Mouse (Mus musculus) urinary bladder, adult 2 months (tissue): ENCODE data around the gene Aurkaip1. TPM values are rescaled to one million over a fixed set of nuclear protein-coding genes. Genes with fewer than 3 reads are reported as not detected.
A peak's percentile ranks its signal among the peaks of the same experiment; 100 is the strongest.
"Not testable (repeated sequence)": the region's sequence is repeated elsewhere in the genome, so short reads cannot be mapped to it uniquely, and the experiment has no call there.

Source experiments
- DNase-seq: peaks from one replicate; pipeline ENCODE4 v3.0.0; 2022; ENCODE audit warnings: low spot score
- polyA plus RNA-seq: library from polyadenylated mRNA; depleted of rRNA; stranded (reverse); fragments of >200 nt; gene quantifications from 2 replicates; pipeline ENCODE4 v1.2.3, GENCODE M21; 2012; rRNA removed

The Aurkaip1 gene
- polyA plus RNA-seq = 110 and 122 TPM in 2 replicates

DNA sequence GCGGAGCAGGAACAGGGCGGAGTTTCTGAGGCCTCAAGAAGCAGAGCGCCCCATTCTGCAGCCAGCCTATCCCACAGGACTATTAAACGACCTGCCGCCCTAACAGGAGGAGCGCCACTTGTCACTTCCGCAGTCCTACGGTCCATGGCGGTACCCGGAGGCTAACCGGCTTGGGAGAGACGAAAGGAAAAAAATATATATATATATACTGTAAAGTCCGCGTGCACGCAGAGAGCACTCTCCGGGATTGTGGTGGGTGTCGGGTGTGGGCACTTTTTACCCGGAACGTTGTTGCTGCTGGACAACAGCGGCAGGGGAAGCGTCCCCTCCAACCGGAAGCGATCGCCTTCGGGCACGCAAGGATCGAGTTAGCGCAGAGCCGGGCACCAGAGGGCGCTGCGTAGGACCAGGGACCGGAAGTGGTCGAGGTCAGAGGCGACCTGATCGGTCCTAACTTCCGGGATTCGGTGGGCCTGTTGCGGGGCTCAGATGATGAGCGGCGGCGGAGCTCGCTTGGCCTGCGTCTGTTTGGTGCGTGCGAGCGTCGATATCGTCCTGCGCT, at the start of gene Aurkaip1:
Gene Aurkaip1 (plus strand): TSS at position 68 of the 562 bp plus-strand sequence.
- DNase-seq = peak; percentile 91

DNA sequence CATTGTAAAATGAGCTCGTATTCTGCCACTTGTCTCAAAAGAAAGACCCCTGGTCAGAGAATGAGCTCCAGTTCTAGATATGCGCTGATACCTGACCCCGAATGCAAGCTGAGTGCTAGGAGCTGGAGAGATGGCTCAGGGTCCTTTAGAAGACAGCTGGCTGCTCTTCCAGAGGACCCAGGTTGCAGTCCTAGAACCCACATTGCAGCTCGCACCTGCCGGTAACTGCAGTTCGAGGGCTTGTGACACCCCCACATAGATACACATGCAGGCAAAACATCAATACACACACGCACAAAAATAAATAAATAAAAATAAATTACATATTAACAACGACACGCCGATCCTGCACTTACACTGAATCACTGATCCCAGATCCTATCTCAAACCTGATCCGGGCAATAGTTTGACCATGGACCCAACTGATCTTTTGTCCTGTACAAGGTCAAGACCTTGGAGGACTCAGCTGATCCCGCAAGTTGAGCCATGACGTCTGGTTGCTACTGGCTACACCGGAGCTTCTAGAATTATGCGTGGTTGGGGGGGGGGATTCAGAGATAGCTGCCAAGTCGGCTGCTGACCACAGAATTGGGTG, 47.5 kb upstream of the Aurkaip1 start:
- no peak for DNase-seq

DNA sequence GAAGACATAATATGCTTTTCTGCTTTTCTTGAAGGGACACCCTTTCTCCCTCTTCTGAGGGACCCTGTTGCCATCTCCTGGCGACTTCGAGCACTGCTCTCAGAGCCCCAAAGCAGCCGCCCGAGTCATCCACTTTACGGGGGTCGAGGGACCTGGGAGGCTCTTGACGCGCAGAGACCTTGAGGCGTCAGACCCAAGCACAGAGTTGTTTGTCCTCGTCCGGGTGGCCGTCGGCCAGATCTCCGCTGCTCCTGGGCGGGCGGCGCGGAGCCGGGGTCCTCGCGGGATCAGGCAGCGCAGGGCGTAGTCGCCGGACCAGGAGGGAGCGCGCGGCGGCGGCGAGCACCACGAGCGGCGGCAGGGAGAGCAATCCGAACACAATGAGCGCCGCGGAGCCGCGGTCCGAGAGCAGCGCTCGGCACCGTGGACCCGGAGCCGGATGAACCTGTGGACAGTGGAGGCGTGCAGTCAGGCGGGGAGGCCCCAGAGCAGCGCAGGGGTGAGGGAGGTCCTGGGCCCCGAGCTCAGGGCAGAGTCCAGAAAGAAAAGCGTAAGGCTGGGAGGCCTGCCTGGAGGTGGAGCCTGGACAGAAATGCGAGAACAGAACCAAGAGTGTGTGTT, 46.9 kb upstream of the Aurkaip1 start:
- peak; percentile 80 for DNase-seq

DNA sequence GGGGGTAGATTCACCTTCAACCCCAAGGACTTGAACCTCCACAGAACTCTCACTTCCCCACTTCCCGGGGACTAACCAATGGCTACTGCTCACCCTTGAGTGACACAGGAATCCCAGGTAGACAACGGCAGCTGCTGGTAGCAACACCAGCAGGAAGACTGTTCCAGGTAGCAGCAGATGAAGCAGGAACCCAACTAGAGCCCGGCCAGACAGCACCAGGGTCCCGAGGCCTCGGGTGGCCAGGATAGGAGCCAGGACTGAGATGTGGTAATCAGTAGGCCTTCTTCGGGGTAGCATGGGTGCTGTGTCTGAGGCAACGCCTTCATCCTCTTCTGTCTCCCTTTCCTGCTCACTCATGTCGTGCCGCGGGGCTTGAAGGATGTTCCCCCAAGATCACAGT, 45.8 kb upstream of the Aurkaip1 start:
- DNase-seq = no peak

DNA sequence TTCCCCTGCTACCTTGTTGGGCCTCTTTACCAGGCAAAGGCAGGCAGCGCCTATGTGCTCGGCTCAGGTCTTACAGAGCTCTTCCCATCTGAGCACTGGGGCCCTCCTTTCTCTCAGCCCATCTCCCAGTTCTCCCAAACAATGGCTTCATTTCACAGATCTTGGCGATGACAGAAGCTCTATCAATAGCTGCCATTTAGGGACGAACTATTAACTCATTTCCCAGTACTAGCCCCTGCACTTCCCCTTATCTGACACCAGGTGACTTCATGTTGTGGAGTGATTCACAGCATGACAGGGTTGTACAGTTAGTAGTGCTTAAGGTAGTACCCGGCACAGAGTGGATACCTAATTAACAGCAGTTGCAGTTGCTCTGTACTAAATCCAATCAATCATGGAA, 45.3 kb upstream of the Aurkaip1 start, which contains the start of gene Tmem88b:
Gene Tmem88b (minus strand): TSS at position 56 of the 400 bp plus-strand sequence.
- no peak for DNase-seq

DNA sequence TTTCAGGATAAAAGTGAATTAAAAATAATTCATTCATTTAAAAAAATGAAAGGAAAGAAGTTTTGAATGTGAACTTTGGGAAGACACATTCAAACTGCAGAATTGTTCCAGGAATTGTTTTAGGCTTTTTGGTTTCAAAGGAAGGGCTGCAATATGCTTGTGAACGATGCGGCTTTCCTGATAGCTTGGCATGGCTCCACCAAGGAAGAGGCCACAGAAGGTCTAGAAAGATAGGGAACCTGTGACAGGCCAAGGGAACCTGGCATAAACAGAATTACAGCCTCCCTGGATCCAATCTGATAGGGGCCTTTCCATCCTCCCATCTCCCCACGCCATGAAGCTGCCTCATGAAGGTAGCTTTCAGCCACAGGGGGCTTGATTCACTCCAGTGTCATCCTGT, 42.8 kb upstream of the Aurkaip1 start:
- DNase-seq = no peak

DNA sequence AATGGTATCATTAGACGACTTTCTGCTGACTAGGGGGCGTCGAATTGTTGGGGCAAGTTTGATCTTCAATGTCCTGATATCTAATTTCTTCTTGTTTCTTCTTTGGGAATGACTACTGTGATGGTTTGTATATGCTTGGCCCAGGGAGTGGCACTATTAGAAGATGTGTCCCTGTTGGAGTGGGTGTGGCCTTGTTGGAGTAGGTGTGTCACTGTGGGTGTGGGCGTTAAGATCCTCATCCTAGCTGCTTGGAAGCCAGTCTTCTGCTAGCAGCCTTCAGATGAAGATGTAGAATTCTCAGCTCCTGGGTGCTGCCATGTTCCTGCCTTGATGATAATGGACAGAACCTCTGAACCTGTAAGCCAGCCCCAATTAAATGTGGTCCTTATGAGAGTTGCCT, 42.2 kb upstream of the Aurkaip1 start:
- not testable (repeated sequence) for DNase-seq

DNA sequence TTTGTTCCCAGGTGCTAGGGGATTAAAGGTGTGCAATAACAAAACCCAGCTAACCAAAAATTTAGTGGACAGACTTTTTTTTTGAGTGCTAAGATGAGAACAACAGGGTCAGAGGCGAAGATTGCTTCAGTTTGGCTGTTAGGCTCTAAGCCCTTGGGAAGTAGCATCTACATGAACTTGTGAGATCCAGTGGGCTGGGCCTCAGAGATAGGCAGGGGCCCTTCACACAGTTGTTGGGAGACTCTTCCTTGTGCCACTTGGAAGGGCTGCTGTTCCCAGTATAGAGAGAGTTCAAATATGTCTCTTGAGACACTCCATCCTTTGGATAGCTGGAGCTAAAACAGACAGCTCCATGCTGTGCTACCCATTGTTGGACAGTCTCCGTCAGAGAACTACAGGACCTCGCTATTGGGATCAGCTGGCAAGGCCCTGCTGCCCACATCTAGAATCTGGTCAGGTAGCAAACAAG, 41.0 kb upstream of the Aurkaip1 start, which contains the start of gene Ankrd65:
Gene Ankrd65 (plus strand): TSS at position 419 of the 469 bp plus-strand sequence.
- DNase-seq = no peak

DNA sequence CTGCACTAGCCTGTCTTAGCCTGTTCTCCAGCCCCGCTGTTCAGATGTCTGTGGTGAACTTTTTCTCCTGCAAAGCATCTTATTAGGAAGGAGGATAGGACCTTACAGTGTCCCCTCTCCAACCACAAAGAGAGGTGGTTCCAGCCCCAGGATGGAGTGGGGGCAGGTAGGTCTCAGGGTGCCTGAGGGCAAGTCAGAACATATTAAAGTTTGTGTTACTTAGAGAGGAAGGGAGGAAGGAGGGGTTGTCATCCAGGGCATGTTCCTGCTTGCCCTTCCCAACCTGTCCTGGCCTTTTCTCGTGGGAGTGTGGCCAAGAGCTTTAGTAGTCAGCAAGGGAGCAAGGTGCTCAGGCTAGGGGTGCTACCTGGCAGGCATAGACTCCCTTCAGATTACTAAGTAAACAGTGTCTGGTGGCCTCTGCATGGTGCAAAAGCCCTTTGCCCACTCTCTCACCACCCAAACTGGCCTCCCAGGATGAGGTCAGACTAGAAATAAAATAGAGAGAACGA, 40.4 kb upstream of the Aurkaip1 start:
- peak; percentile 41 for DNase-seq

DNA sequence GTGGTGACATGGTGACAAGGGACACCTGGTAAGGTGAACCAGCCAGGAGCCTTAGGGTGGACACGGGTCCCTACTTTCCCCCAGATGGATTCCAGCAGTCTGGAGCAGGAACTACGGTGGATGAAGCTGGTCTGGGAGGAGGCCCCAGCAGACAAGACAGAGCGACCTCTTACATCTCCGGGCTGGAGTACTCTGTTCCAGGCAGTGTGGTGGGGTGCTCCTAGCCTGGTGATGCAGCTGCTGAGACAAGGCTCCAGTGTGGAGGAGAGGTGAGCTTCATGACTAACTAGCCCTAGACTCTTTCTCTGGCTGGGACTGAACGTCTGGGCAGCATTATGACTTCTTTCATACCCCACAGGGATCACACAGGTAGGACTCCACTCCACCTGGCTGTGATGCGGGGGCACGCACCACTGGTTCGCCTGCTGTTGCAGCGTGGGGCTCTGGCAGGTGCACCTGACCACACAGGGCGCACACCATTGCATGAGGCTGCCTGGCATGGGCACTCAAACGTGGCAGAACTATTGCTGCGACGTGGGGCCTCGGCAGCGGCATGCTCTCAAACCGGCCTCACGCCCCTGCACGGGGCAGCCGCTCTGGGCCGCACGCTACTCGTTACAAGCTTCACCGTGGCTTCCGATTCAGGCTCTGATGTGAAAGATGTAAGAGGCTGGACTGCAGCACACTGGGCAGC, 39.7 kb upstream of the Aurkaip1 start:
- no peak for DNase-seq

DNA sequence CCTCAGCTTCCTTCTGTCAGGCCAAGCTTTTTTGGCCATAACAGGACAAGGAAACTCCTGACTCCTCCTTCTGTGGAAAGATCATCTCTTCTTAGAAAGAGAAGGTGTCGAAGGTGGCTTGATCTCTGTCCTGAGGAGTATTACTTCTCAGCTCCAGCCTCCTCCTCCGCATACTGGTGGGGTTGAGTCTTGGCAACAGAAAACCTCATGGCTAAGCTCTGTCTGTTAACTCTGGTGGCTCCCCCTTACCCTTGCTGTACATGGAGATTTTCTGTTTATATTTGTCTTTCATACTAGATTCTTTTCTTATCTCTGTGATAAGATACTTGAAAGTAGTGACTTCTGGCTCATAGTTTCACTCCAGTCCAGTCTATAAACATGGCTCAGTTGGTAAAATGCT, 37.3 kb upstream of the Aurkaip1 start:
- no peak for DNase-seq

DNA sequence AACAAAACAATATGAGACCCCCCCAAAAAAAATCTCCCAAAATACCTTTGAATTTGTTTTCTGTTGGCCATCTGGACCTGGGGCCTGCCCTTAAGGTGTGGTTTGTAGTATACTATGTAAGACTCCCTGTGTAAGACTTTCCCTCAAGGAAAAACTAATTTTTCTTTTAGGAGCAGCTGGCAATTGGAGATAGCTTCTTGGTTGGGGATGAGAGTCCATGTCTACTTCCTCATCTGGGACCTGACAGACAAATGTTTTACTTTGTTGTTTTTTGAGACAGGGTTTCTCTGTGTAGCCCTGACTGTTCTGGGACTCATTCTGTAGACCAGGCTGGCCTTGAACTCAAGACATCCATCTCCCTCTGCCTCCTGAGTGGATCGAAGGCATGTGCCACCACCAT, 29.0 kb upstream of the Aurkaip1 start:
- DNase-seq = no peak

DNA sequence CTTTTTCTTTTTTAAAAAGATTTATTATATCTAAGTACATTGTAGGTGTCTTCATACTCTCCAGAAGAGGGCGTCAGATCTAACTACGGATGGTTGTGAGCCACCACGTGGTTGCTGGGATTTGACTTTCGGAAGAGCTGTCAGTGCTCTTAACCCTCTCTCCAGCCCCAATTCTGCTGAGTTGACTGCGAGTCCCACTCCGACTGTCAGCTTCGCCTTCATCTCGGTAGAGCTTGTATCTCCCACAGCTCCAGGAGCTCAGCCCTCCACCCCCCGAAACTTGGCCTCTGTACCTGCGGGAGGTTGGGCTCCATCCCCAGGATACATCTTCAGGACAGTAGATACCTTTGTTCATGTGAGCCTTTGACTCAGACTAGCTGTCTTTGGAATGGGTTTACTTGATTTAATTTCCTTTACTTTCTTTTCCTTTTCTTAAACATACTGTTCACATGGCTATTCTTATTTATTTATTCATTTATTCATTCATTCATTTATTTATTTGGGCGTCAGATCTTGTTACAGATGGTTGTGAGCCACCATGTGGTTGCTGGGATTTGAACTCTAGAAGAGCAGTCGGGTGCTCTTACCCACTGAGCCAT, 28.2 kb upstream of the Aurkaip1 start, which contains the start of gene Mrpl20:
Gene Mrpl20 (plus strand): TSS at position 138 of the 599 bp plus-strand sequence.
- no peak for DNase-seq

DNA sequence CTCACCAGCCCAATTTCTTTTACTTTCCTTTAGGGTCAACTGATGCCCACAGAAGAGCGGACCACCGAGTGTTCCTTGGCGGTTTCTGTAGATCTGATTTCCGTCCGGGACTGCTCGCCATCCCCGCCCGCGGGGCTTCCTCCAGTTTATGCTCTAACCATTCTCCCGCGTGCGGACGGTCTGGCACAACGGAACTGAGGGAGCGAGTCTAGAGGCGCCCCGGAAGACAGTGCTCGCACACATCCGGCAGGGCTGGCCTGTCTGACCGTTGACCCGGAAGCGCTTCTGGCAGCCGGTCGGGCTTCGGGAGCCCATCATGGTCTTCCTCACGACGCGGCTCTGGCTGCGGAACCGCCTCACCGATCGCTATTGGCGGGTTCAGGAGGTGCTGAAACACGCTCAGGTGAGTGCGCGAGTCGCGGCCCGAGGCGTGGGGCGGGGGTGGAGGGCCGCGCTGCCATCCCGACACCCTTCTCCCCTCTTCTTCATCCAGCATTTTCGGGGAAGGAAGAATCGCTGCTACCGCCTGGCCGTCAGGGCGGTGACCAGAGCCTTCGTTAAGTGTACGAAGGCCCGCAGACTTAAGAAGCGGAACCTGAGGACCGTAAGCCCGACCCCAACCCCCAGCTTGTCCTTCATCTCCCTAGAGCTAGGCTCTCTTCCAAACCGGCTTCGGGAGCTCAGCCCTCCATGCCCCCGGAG, 27.6 kb upstream of the Aurkaip1 start:
- DNase-seq = peak; percentile 97

DNA sequence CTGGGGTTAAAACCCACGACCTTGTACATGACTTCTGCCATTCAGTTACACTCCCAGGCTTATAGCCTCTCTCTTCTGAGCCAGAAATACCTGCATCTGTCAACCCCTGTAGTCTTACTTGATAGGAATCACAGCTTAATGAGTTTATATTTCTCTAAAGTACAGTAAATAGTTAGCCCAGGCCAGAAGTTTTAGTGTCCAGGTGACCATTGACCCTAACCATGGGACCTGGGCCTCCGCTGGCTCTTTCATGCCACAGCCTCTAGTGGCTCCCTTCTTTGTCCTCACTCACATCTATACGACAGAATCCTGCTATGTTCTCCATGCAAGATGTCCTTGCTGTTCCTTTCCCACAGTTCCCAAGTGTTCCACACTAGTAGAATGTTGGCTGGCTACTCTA, 23.2 kb upstream of the Aurkaip1 start:
- no peak for DNase-seq

DNA sequence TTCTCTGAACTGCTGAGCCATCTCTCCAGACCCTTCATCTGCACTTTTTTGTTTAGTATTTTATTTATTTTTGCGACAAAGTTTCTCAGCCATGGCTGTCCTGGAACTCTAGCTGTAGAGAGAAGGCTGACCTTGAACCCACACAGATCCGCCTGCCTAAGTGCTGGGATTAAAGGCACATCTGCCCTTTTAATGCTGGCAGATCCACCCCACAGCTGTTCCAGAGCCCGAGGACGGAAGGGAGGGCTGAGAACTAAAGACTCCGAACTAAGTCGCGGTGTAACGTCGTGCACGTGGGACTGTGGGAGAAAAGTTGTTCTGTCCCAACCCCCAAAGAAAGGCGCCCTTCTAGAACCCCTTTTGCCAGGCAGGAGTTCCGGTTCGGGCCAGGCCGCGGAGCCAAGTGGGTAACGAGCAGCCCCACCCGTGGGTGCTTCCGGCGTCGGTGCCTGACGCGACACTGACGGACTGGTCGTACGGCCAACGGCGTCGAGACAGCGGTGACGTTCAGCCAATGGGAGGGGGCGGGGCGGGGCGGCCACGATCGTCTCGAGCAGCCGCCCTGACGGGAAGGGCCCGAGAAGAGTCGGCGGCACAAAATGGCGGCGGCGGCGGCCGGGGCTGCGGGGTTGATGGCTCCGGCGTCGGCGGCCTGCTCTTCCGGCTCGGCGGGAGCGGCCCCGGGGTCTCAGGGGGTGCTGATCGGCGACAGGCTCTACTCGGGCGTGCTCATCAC, 19.0 kb upstream of the Aurkaip1 start, which contains the start of gene Ccnl2:
Gene Ccnl2 (plus strand): TSS at position 561 of the 736 bp plus-strand sequence.
- DNase-seq = peak; percentile 84

DNA sequence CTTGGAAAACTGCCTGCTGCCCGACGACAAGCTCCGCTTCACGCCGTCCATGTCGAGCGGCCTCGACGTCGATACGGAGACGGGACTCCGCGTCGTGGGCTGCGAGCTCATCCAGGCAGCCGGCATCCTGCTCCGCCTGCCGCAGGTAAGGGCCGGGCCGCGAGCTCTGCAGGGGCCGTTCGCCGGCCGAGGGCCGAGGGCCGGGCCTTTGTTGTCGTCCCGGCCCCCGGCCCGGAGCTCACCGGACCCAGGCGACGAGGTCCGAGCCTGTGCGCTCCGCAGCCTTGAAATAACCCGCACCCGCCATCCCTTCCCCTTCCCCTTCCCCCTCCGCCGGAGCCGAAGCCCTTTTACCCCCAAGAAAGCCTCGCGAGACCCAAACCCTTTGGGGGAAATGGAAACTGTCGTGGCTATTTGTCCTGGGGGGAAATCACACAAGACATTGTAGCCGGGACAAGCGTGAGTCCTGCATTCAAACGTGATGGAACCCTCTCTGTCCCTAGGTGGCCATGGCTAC, 18.3 kb upstream of the Aurkaip1 start:
- no peak for DNase-seq

DNA sequence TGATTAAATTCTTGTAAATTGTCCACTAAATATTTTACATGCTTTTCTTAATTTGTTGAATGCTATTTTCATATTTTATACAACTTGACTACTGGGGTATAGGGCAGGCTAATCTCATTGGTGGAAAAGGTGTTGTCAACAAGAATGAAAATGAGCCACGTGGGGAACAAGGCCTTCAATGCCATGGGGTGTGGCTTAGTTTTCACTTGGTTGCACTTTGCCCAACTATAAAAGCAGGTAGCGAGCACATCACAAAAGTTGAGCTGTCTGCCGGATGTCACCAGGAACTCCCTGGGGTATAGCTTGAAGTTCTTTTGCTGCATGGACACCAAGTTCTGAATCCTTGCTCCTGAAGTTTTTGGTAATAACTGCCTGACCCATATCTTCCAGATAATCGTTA, 13.5 kb upstream of the Aurkaip1 start:
- DNase-seq = no peak

DNA sequence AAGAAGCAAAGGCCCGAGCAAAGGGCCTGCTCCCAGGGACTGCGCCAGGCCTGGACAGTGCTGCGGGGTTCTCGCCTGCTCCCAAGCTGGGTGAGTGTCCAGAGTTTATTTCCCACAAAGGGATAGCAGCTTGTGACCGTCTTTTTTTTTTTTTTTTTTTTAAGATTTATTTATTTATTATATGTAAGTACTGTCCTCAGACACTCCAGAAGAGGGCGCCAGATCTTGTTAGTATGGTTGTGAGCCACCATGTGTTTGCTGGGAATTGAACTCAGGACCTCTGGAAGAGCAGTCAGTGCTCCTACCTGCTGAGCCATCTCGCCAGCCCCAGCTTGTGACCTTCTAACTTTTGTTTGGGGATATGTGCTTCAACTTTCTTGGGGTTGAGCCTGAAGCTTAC, 10.0 kb upstream of the Aurkaip1 start:
- DNase-seq = no peak

DNA sequence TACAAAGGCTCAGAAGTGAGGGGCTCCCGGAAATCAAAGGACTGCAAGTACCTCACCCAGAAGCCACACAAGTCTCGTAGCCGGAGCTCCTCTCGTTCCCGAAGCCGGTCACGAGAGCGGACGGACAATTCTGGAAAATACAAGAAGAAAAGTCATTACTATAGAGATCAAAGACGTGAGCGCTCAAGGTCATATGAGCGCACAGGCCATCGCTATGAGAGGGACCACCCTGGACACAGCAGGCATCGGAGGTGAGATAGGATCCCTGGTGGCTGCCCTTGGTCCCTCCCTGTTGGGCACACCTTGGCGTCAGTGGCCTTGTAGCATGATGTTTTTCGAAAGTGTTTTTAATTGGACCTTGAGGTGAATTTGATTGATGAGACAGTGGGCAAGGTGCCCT, 7.6 kb upstream of the Aurkaip1 start:
- no peak for DNase-seq
